Mouse (Mus musculus): Measurements from ENCODE around the gene Abcg8. TPM values are rescaled to one million over a fixed set of nuclear protein-coding genes. Genes with fewer than 3 reads are reported as not detected.

Gene Abcg8
- total and polyA plus RNA-seq, 3 experiments, result not detected

DNA sequence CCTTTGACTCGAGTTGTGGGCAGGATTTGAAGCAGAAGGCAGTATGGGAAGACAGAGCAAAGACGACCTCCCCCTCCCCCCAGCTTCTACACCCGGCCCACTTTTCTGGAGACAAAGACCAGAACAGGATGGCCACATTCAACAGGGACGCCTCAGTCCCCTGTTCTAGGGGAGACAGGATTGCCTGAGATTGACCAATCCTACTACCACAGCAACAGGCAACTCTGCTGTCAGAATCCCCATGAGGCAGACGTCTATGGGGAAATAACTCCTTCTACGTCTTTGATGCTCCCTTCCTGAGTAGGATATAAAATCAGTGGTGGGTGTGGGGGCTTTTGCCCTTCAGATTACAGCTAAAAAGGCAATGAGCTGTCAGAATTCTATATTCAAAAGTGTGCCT, 8.2 kb downstream of the Abcg8 start:
- Histone ChIP-seq H3K4me1 (ENCODE audit: control insufficient read depth in 1 of 2, insufficient read depth in 2 of 2, low read length in 2 of 2) (no peaks in the 10 kb centered on the region), H3K36me3 (ENCODE audit: control insufficient read depth in 1 of 2, insufficient read depth in 2 of 2, low read length in 2 of 2) (no peaks in the 10 kb centered on the region), H3K9ac (ENCODE audit: control insufficient read depth, low read depth, low read length, poor library complexity, severe bottlenecking) (no peak overlapping the region), H3K4me3 (ENCODE audit: control insufficient read depth in 1 of 2, insufficient read depth in 1 of 2, low read depth in 2 of 2, low read length in 2 of 2) (no peak overlapping the region), H3K27me3 (ENCODE audit: control insufficient read depth in 1 of 2, insufficient read depth in 2 of 2, low read length in 2 of 2) (peaks cover 2 to 6% of the 10 kb centered on the region in 2 experiments; a peak in 3 of 4 replicates), H3K27ac (ENCODE audit: control insufficient read depth, low read depth, low read length) (no peak overlapping the region), H3K79me2 (ENCODE audit: control insufficient read depth, insufficient read depth, low read length, poor library complexity) (no peaks in the 10 kb centered on the region), H3K9me3 (replicated peaks; ENCODE audit: insufficient read depth, low read length) (no peaks in the 10 kb centered on the region)
- DNase-seq (ENCODE audit: low read depth, low spot score), result no peak
- TF ChIP-seq EP300 (IDR thresholded peaks at IDR 0.05; ENCODE audit: low read depth in 1 of 2, low read length in 2 of 2), result no peak
- TF ChIP-seq MXI1 (IDR thresholded peaks at IDR 0.05; ENCODE audit: low read depth, low read length), result no peak
- no peak for TF ChIP-seq RAD21 (IDR thresholded peaks at IDR 0.05; ENCODE audit: low read depth, low read length)
- TF ChIP-seq USF1 (IDR thresholded peaks at IDR 0.05; ENCODE audit: low read depth, low read length), result no peak
- TF ChIP-seq NRF1 (IDR thresholded peaks at IDR 0.05; ENCODE audit: insufficient read depth, low read depth, low read length, poor library complexity, severe bottlenecking), result no peak

DNA sequence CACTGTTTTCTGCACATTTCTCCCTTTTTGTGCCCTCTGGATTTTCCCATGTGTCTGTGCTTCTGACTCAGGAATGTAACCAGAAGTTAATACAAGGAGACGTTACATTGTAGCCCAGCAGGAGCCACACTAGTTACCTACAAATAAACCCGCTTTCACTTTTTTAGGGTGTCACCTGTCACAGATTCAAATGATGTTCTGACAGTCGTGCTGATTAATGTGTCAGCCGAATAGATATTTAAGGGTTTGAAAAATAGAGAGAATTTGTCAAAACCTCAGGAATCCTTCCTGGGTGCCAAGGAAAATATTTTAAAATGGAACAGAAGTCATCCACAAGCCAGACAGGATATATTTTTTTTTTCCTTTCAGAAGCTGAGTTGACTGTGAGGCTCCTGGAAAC, 9.2 kb downstream of the Abcg8 start:
- Histone ChIP-seq H3K79me2 (ENCODE audit: control insufficient read depth, insufficient read depth, low read length, poor library complexity) (no peaks in the 10 kb centered on the region), H3K9me3 (replicated peaks; ENCODE audit: insufficient read depth, low read length) (no peaks in the 10 kb centered on the region), H3K4me1 (ENCODE audit: control insufficient read depth in 1 of 2, insufficient read depth in 2 of 2, low read length in 2 of 2) (no peaks in the 10 kb centered on the region), H3K4me3 (ENCODE audit: control insufficient read depth in 1 of 2, insufficient read depth in 1 of 2, low read depth in 2 of 2, low read length in 2 of 2) (no peak overlapping the region), H3K27ac (ENCODE audit: control insufficient read depth, low read depth, low read length) (no peak overlapping the region), H3K9ac (ENCODE audit: control insufficient read depth, low read depth, low read length, poor library complexity, severe bottlenecking) (no peak overlapping the region), H3K36me3 (ENCODE audit: control insufficient read depth in 1 of 2, insufficient read depth in 2 of 2, low read length in 2 of 2) (no peaks in the 10 kb centered on the region), H3K27me3 (ENCODE audit: control insufficient read depth in 1 of 2, insufficient read depth in 2 of 2, low read length in 2 of 2) (peaks cover 3 to 9% of the 10 kb centered on the region in 2 experiments; a peak in 3 of 4 replicates)
- TF ChIP-seq RAD21 (IDR thresholded peaks at IDR 0.05; ENCODE audit: low read depth, low read length), result no peak
- TF ChIP-seq BHLHE40 (IDR thresholded peaks at IDR 0.05; ENCODE audit: borderline replicate concordance, low read depth, low read length), result no peak
- TF ChIP-seq SMC3 (IDR thresholded peaks at IDR 0.05; ENCODE audit: low read depth, low read length), result no peak
- TF ChIP-seq MAX (IDR thresholded peaks at IDR 0.05; ENCODE audit: low read length), result no peak
- TF ChIP-seq E2F4 (IDR thresholded peaks at IDR 0.05; ENCODE audit: borderline replicate concordance, low read depth, low read length), result no peak
- no peak for TF ChIP-seq RCOR1 (IDR thresholded peaks at IDR 0.05; ENCODE audit: low read depth, low read length)
- no peak for TF ChIP-seq POLR2A (IDR thresholded peaks at IDR 0.05; ENCODE audit: control insufficient read depth in 1 of 2, insufficient read depth in 1 of 2, low read depth in 1 of 2, low read length in 2 of 2, poor library complexity in 1 of 2)
- no peak for TF ChIP-seq ZNF384 (IDR thresholded peaks at IDR 0.05; ENCODE audit: low read depth, low read length)
- no peak for TF ChIP-seq CHD2 (IDR thresholded peaks at IDR 0.05; ENCODE audit: low read length)
- TF ChIP-seq TCF12 (IDR thresholded peaks at IDR 0.05; ENCODE audit: low read depth, low read length), result no peak
- no peak for TF ChIP-seq HCFC1 (IDR thresholded peaks at IDR 0.05; ENCODE audit: low read depth, low read length)
- no peak for TF ChIP-seq CTCF (IDR thresholded peaks at IDR 0.05 in 2 of 3, conservative IDR thresholded peaks at IDR 0.05 in 1 of 3; ENCODE audit: control insufficient read depth in 1 of 3, insufficient read depth in 1 of 3, low read depth in 2 of 3, low read length in 3 of 3, poor library complexity in 1 of 3, severe bottlenecking in 1 of 3)
- no peak for TF ChIP-seq MEF2A (IDR thresholded peaks at IDR 0.05; ENCODE audit: extremely low read depth, insufficient replicate concordance, low read depth, low read length, poor library complexity, severe bottlenecking)
- no peak for TF ChIP-seq CHD1 (IDR thresholded peaks at IDR 0.05; ENCODE audit: low read depth, low read length)
- no peak for DNase-seq (ENCODE audit: low read depth, low spot score)

All from MEL (cell line).